Mouse (Mus musculus): ENCODE results near the gene Trak2.
"Not testable (repeated sequence)": the region's sequence is repeated elsewhere in the genome, so short reads cannot be mapped to it uniquely, and the experiment has no call there.

- TF ChIP-seq EP300, CTCF (IDR thresholded peaks at IDR 0.05; ENCODE audit: low read depth): not testable (repeated sequence)
Measured at GRCm38 (mm10) chr1:58883279-58883678, 90.0 kb downstream of the Trak2 start.

Measured in liver, postnatal 0 days (tissue).